Mouse (Mus musculus) kidney, adult 2 months (tissue): ENCODE results near the gene Ntsr1.

Experiments used
- CTCF ChIP-seq: fragments of 200-500 bp; conservative IDR thresholded peaks from 2 replicates; pipeline ENCODE4 v1.5.1; 2011; ENCODE audit warnings: low read depth, mild to moderate bottlenecking, control low read depth, low read length, moderate library complexity, mixed read lengths; ENCODE audit not compliant: insufficient read depth, insufficient read length
- POLR2A ChIP-seq: fragments of 200-500 bp; IDR thresholded peaks from one replicate; pipeline ENCODE4 v1.6.1; 2011; ENCODE audit warnings: low read depth, low read length, control low read depth

GRCm38 (mm10) chr2:180450529-180450928 lies 49.2 kb upstream of the Ntsr1 start:
- TF ChIP-seq CTCF, result no peak
- TF ChIP-seq POLR2A, result no peak
